Mouse (Mus musculus): ENCODE data around the gene Drosha. TPM values are rescaled to one million over a fixed set of nuclear protein-coding genes. Genes with fewer than 3 reads are reported as not detected.

Drosha gene
- polyA plus RNA-seq, 1 experiment from 2014 or later: 10.9 TPM

DNA sequence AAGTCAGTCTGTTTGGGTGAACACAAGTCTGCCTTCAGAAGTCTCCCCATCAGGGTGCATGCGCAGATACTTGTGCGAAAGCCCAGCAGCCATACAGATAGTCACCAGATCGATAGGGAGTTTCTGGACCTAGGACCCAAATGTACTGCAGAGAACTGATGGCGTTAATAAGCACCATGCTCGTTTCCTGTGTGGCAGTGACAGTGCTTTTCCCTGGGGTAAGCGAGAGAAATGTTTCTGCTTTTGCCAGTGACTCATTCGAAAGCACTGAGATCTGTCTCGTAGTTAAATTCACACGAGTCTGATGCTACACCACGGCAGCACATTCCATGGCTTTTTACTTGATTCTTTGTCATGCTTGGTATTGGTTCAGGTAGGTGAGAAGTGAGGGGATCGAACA, 60.7 kb downstream of the Drosha start:
- no peaks in the 10 kb centered on the region for H3K27me3 ChIP-seq (ENCODE audit: control insufficient read depth, insufficient read depth, low read depth, low read length)
- no peaks in the 10 kb centered on the region for H3K9me3 ChIP-seq (replicated peaks; ENCODE audit: control insufficient read depth, low read length)
- 89% methylated on average over 11 of the region's 11 CpGs for WGBS (ENCODE audit: insufficient replicate concordance)
- H3K4me2 ChIP-seq (ENCODE audit: low read depth, low read length): no peak overlapping the region
- no peak for ATAC-seq (ENCODE audit: low read depth)
- no peak overlapping the region for H3K4me3 ChIP-seq (ENCODE audit: low read depth, low read length)
- no peak overlapping the region for H3K9ac ChIP-seq (ENCODE audit: low read depth, low read length)
- no peaks in the 10 kb centered on the region for H3K4me1 ChIP-seq (ENCODE audit: control insufficient read depth, low read depth, low read length)
- no peak overlapping the region for H3K27ac ChIP-seq (ENCODE audit: low read length)
- H3K36me3 ChIP-seq (ENCODE audit: control insufficient read depth, insufficient read depth): peaks cover 18% of the 10 kb centered on the region

DNA sequence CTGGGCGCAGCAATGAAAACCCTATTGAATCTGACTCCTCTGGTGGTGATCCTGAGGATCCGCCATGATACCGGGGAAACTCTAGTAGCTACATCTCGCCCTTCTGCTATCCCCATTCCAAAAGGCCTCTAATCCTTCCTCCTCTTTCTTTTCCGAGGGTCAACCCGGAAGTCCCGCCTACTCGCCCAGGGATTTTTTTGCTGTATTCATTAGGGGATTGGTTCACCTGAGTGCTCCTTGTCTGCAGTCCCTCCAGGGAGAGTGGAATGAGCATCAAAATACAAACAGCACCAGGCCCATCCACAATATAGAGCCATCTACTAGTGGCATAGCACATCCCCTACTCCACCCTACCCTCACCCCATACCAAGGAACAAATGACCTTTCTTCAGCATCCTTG, 62.6 kb downstream of the Drosha start:
- Histone ChIP-seq H3K4me2 (ENCODE audit: low read depth, low read length) (no peak overlapping the region), H3K9ac (ENCODE audit: low read depth, low read length) (no peak overlapping the region), H3K27me3 (ENCODE audit: control insufficient read depth, insufficient read depth, low read depth, low read length) (no peaks in the 10 kb centered on the region), H3K27ac (ENCODE audit: low read length) (no peak overlapping the region), H3K9me3 (replicated peaks; ENCODE audit: control insufficient read depth, low read length) (no peaks in the 10 kb centered on the region), H3K4me1 (ENCODE audit: control insufficient read depth, low read depth, low read length) (no peaks in the 10 kb centered on the region), H3K4me3 (ENCODE audit: low read depth, low read length) (no peak overlapping the region), H3K36me3 (ENCODE audit: control insufficient read depth, insufficient read depth) (peaks cover 14% of the 10 kb centered on the region)
- no peak for ATAC-seq (ENCODE audit: low read depth)
- 91% methylated on average over 8 of the region's 8 CpGs for WGBS (ENCODE audit: insufficient replicate concordance)

DNA sequence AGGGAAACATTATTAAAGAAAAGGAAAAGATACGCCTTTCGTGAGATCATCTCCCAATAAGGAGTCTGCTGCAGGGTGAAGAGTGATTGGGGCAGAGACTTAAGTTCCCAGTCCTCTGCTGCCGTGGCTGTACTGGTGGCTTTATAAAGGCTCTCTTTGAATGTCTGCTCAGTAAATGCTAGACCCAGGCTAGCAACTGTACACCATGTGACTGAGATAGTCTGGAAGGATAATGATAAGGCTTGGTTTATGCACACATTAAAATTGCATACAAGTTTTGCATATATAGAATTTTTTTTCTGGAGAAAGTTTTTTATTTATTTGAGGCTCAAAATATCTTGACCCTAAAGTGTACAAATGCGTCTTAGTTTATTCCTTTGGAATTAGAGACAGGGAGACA, 63.7 kb downstream of the Drosha start:
- H3K27me3 ChIP-seq (ENCODE audit: control insufficient read depth, insufficient read depth, low read depth, low read length): no peaks in the 10 kb centered on the region
- WGBS (ENCODE audit: insufficient replicate concordance): 66% methylated on average over 4 of the region's 4 CpGs
- H3K4me1 ChIP-seq (ENCODE audit: control insufficient read depth, low read depth, low read length): no peaks in the 10 kb centered on the region
- H3K27ac ChIP-seq (ENCODE audit: low read length): no peak overlapping the region
- no peak overlapping the region for H3K4me3 ChIP-seq (ENCODE audit: low read depth, low read length)
- ATAC-seq (ENCODE audit: low read depth): no peak
- H3K9ac ChIP-seq (ENCODE audit: low read depth, low read length): no peak overlapping the region
- H3K36me3 ChIP-seq (ENCODE audit: control insufficient read depth, insufficient read depth): peaks cover 12% of the 10 kb centered on the region
- no peaks in the 10 kb centered on the region for H3K9me3 ChIP-seq (replicated peaks; ENCODE audit: control insufficient read depth, low read length)
- H3K4me2 ChIP-seq (ENCODE audit: low read depth, low read length): no peak overlapping the region

DNA sequence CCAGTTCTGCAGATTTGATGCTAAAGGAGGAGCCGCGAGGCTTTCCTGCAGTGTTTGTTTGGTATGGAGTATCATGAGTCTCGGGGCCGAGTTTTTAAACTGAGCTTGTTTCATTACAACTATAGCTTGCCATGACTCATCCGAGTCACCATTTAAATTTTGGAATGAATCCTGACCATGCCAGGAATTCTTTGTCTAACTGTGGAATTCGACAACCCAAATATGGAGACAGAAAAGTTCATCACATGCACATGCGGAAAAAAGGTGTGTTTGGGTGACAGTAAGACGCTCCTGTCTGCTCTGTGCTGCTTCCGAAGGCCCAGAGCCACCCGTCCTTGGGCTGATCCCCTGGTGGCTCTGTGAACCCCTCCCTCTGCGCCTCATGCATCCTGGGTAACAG, 65.3 kb downstream of the Drosha start:
- no peak for ATAC-seq (ENCODE audit: low read depth)
- WGBS (ENCODE audit: insufficient replicate concordance): 87% methylated on average over 11 of the region's 11 CpGs
- Histone ChIP-seq H3K36me3 (ENCODE audit: control insufficient read depth, insufficient read depth) (peaks cover 10% of the 10 kb centered on the region), H3K27me3 (ENCODE audit: control insufficient read depth, insufficient read depth, low read depth, low read length) (no peaks in the 10 kb centered on the region), H3K4me2 (ENCODE audit: low read depth, low read length) (no peak overlapping the region), H3K9me3 (replicated peaks; ENCODE audit: control insufficient read depth, low read length) (no peaks in the 10 kb centered on the region), H3K9ac (ENCODE audit: low read depth, low read length) (no peak overlapping the region), H3K4me1 (ENCODE audit: control insufficient read depth, low read depth, low read length) (no peaks in the 10 kb centered on the region; the same call in 1 of the 2 replicates), H3K4me3 (ENCODE audit: low read depth, low read length) (no peak overlapping the region), H3K27ac (ENCODE audit: low read length) (no peak overlapping the region)

DNA sequence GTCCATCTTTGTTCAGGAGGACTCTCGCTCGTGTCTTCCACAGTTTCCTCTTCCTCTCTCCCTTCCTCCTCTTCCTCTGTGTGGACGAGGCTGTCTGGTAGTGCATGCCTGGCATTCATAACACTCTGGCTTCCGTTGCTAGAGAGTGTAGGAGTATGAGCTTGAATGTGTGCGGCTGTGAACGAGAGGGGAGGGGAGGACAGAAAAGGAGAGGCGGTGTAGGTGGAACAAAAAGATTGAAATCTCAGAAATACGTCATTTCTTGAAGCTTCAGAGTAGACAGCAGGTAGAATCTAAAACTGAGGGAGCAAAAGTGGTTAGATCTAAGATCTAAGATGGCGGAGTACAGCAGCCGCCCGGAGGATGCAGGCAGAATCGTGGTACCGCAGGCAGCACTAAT, 70.8 kb downstream of the Drosha start:
- no peaks in the 10 kb centered on the region for H3K9me3 ChIP-seq (replicated peaks; ENCODE audit: control insufficient read depth, low read length)
- no peak overlapping the region for H3K4me3 ChIP-seq (ENCODE audit: low read depth, low read length)
- H3K36me3 ChIP-seq (ENCODE audit: control insufficient read depth, insufficient read depth): peaks cover 12% of the 10 kb centered on the region
- H3K27me3 ChIP-seq (ENCODE audit: control insufficient read depth, insufficient read depth, low read depth, low read length): no peaks in the 10 kb centered on the region
- no peak overlapping the region for H3K4me2 ChIP-seq (ENCODE audit: low read depth, low read length)
- peak overlapping the region; percentile 25; the same call in 1 of the 2 replicates for H3K27ac ChIP-seq (ENCODE audit: low read length)
- no peak for ATAC-seq (ENCODE audit: low read depth)
- peaks cover 14% of the 10 kb centered on the region for H3K4me1 ChIP-seq (ENCODE audit: control insufficient read depth, low read depth, low read length)
- 69% methylated on average over 13 of the region's 13 CpGs for WGBS (ENCODE audit: insufficient replicate concordance)
- H3K9ac ChIP-seq (ENCODE audit: low read depth, low read length): no peak overlapping the region

DNA sequence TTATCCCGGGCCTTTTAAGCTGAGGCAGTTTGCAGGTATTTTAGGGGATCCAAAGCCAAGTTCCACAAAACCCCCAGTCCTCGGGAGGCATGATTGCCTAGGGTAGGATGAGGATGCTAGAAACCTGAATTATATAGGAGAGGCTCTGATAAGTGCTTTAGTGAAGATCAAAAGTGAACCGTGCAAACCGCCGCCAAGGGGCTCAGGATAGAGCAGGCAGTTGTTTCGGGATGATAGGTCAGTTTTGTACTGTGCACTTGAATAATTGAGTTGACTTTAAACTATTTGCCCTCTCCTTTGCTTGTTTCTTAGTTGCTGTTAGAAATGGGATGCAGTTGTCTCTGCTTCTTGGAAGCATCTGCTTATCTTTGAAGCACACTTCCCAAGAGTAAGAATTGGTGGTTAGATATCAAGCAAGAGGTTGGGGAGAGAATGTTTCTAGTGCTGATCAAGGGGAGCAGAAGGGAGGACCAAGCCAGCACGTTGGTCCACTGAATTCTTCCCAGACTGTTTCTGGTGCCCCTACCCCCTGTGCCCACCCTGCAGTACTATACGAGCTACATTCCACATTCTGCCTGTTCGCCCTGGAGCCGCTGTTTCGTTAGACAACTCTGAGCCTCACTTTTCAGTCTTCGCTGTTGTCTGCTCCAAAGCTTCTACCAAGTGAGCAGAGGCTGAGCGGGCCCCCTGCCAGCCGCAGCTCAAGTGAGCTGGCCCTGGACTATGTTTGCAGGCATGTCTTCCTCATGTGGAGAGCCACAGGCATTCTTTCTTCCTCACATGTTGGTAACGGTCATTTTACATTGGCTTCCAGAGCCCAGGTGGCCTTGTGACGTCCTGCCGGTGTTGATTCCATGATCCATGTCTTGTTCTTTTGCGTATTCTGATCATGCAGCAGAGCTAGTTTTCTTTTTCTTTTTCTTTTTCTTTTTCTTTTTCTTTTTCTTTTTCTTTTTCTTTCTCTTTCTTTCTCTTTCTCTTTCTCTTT, 71.7 kb downstream of the Drosha start:
- H3K4me2 ChIP-seq (ENCODE audit: low read depth, low read length): peak overlapping the region; percentile 38

DNA sequence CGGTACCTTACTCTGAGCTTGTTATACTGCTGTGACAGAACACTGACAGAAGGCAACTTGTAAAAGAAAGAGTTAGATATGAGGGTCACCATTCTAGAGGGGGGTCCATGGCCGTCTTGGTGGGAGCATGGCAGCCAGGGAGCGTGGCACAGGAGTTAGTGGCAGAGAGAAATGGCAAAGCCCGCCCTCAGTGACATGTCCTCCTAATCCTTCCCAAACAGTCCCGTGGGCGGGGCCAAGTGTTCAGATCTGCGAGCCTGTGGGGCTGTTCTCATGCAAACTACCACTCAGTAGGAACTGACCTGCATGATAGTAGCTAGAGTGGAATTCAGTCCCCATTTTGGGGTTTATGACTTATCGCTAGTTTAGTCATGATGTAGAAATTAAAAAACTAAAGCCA, 73.2 kb downstream of the Drosha start:
- Histone ChIP-seq H3K4me2 (ENCODE audit: low read depth, low read length) (no peak overlapping the region), H3K36me3 (ENCODE audit: control insufficient read depth, insufficient read depth) (peaks cover 12% of the 10 kb centered on the region), H3K9me3 (replicated peaks; ENCODE audit: control insufficient read depth, low read length) (no peaks in the 10 kb centered on the region), H3K4me3 (ENCODE audit: low read depth, low read length) (no peak overlapping the region), H3K4me1 (ENCODE audit: control insufficient read depth, low read depth, low read length) (peaks cover 14% of the 10 kb centered on the region), H3K9ac (ENCODE audit: low read depth, low read length) (no peak overlapping the region), H3K27ac (ENCODE audit: low read length) (no peak overlapping the region), H3K27me3 (ENCODE audit: control insufficient read depth, insufficient read depth, low read depth, low read length) (no peaks in the 10 kb centered on the region)
- no peak for ATAC-seq (ENCODE audit: low read depth)
- 77% methylated on average over 8 of the region's 8 CpGs for WGBS (ENCODE audit: insufficient replicate concordance)

More for the DNA sequence above, 71.7 kb downstream of the Drosha start:
- Histone ChIP-seq H3K27ac (ENCODE audit: low read length) (peak overlapping the region; percentile 58), H3K4me1 (ENCODE audit: control insufficient read depth, low read depth, low read length) (peaks cover 14% of the 10 kb centered on the region), H3K36me3 (ENCODE audit: control insufficient read depth, insufficient read depth) (peaks cover 12% of the 10 kb centered on the region), H3K27me3 (ENCODE audit: control insufficient read depth, insufficient read depth, low read depth, low read length) (no peaks in the 10 kb centered on the region), H3K9ac (ENCODE audit: low read depth, low read length) (no peak overlapping the region), H3K9me3 (replicated peaks; ENCODE audit: control insufficient read depth, low read length) (no peaks in the 10 kb centered on the region), H3K4me3 (ENCODE audit: low read depth, low read length) (no peak overlapping the region)
- 44% methylated on average over 18 of the region's 18 CpGs for WGBS (ENCODE audit: insufficient replicate concordance)
- peak; percentile 88 for ATAC-seq (ENCODE audit: low read depth)

DNA sequence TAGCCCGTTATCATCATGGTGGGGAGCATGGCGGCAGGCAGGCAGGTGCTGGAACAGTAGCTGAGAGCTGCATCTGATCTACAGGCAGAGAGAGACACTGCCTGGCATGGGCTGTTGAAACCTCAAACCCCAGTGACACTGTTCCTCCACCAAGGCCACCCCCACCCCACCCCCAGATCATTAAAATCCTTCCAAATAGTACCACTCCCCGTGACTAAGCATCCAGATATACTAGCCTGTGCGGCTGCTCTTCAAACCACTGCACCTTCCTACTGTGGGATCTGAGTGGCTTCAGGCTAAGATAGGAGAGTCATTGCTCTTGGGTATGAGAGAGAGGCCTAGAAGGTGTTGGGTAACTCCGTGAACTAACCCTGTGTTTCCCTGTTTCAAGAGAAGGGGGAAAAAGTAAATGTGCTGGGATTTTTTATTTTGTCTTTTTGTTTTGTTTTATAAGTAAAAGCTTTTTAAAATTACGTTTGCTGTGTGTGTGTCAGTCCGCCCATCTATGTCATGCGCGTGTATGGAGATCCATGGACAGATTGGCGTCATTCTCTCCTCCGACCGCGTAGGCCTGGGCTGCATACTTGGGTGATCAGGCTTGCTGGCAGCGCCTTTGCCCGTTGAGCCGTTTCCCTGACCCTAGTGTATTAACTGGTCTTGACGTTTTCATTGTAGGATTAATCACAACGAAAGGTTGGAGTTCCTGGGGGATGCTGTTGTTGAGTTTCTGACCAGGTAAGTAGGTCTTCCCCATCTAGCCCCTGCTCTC, 76.0 kb downstream of the Drosha start:
- H3K27ac ChIP-seq (ENCODE audit: low read length): no peak overlapping the region
- H3K4me3 ChIP-seq (ENCODE audit: low read depth, low read length): no peak overlapping the region
- H3K4me1 ChIP-seq (ENCODE audit: control insufficient read depth, low read depth, low read length): peaks cover 9% of the 10 kb centered on the region
- H3K36me3 ChIP-seq (ENCODE audit: control insufficient read depth, insufficient read depth): peaks cover 17% of the 10 kb centered on the region
- no peak for ATAC-seq (ENCODE audit: low read depth)
- H3K27me3 ChIP-seq (ENCODE audit: control insufficient read depth, insufficient read depth, low read depth, low read length): no peaks in the 10 kb centered on the region
- H3K9ac ChIP-seq (ENCODE audit: low read depth, low read length): no peak overlapping the region
- H3K9me3 ChIP-seq (replicated peaks; ENCODE audit: control insufficient read depth, low read length): no peaks in the 10 kb centered on the region
- 80% methylated on average over 18 of the region's 18 CpGs for WGBS (ENCODE audit: insufficient replicate concordance)
- no peak overlapping the region for H3K4me2 ChIP-seq (ENCODE audit: low read depth, low read length)

DNA sequence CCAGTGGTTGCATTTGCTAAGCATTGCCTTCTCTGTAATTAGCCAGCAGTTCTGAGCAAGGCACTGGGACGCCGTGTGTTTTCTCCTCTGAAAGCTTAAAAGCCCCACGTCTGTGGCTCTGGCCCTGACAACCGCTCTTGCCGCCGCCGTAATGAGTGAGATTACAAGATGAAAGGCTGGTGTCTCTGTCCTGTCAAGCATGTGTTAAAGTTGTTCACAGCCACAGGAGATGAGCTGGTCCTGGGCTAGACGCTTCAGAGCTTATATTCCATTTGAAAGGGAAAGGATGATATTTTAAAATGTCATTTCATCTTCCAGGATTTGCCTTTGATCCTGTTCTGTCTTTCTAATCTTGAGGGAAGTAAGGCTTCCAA, 76.6 kb downstream of the Drosha start:
- peaks cover 17% of the 10 kb centered on the region for H3K36me3 ChIP-seq (ENCODE audit: control insufficient read depth, insufficient read depth)
- peaks cover 5% of the 10 kb centered on the region for H3K4me1 ChIP-seq (ENCODE audit: control insufficient read depth, low read depth, low read length)
- no peak for ATAC-seq (ENCODE audit: low read depth)
- H3K4me3 ChIP-seq (ENCODE audit: low read depth, low read length): no peak overlapping the region
- no peaks in the 10 kb centered on the region for H3K9me3 ChIP-seq (replicated peaks; ENCODE audit: control insufficient read depth, low read length)
- 84% methylated on average over 8 of the region's 8 CpGs for WGBS (ENCODE audit: insufficient replicate concordance)
- H3K9ac ChIP-seq (ENCODE audit: low read depth, low read length): no peak overlapping the region
- no peaks in the 10 kb centered on the region for H3K27me3 ChIP-seq (ENCODE audit: control insufficient read depth, insufficient read depth, low read depth, low read length)
- H3K4me2 ChIP-seq (ENCODE audit: low read depth, low read length): no peak overlapping the region
- no peak overlapping the region for H3K27ac ChIP-seq (ENCODE audit: low read length)

All from liver, embryonic 16.5 days (tissue).